Mouse (Mus musculus) frontal cortex, postnatal 25 days (tissue): ENCODE measurements around the gene Bcr.

Experiments
- DNase-seq, 2 experiments: peaks; one replicate each; pipeline ENCODE4 v3.0.0; 2022; ENCODE audit warnings: low spot score in 2 of 2

The Bcr gene

GRCm38 (mm10) chr10:75176494-75176893 is 116.1 kb downstream of the Bcr start:
- DNase-seq, result no peak

- DNase-seq, result no peak
Observed at GRCm38 (mm10) chr10:75178911-75179310, 118.5 kb downstream of the Bcr start.

- peak; percentile 59 to 67 for DNase-seq
Observed at GRCm38 (mm10) chr10:75182151-75182774, 121.9 kb downstream of the Bcr start.

GRCm38 (mm10) chr10:75184826-75185225 is 124.4 kb downstream of the Bcr start:
- DNase-seq, result no peak

DNA sequence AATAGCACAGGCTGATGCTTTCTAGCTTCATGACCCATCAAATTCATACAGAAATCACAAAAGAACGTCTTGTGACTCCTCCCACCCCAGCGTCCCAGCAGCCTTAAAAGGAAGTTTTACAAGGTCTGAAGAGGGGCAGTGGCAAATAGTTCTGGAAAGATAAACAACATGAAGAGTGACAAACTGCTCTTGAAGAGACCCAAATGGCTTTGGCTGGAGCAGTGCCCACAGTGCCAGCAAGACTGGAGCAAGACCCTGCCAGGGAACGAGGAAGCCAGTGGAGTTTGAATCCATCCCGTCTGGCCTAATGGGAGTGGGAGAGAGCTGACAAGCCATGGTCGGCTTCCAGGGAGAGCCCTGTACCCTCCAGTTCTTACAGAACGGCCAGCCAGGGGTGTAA is 126.2 kb downstream of the Bcr start:
- DNase-seq, result no peak

DNA sequence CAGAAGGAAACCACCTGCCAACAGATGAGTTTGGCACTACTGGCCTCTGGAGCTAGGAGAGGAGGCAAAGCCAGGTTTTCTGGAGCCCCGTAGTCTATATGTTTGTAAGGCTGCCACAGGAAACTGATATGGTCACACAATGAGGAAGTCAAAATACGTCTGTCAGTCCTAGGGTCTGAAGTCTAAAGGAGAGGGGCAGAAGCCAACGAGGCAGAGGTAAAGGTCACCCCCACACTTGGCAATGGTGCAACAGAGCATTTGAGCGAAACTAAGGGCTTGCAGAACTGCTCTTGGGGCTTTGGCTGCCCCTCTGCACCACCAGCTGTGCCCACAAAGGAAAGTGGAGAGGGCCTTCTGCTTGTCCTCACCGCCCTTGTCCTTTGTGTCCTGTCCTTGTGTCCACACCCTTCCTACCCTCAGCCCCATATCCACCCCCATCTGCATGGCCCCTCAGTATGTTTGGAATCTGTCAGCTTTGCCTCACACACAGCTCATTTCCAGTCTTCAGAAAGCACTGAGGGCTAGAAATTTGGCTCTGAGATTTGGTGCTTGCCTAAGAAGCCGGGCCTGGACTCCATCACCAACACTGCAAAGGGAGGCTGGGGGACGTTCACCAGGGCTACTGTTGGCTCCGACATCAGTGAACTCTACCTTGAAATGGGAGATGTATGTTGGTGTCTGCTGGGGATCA is 127.1 kb downstream of the Bcr start:
- DNase-seq, result no peak

GRCm38 (mm10) chr10:75191647-75192046 is 131.3 kb downstream of the Bcr start:
- no peak for DNase-seq

DNA sequence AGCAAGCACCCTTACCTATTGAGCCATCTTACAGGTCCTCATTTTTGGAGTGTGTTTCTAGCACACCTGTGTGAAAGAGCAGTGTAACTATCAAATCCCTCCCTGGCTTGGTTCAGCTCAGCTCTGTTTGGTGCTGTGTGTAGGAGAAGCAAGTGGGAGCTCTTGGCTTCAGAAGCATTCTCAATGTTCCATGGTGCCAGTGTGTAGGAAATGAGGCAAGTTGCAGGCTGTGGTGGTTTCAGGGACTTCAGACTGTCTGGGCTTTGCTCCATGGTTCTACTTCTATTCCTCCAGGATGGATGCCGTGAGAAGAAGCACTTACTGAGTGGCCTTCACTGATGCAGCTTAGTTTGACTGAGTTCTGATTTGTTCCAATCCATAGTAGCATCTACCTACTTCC is 137.4 kb downstream of the Bcr start:
- no peak for DNase-seq

DNA sequence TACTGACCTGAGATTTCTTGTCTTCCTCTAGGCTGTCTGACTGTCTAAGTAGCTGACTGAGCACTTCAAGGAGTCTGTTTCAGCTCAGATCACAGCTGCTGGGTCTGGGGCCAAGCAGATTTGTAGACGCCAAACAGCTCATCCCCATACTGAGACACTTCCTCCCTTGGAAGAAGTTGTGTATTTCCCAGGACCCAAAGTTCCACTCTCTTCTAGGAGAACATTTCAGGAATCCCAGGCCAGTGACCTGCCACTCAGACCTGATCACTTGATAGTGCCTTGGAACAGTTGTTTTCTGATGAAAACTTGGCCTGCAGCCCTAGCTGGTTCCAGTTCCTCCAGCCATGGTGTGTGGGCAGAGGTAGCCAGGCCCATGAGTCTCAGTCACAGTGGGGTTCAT is 140.3 kb downstream of the Bcr start:
- DNase-seq, result no peak

- DNase-seq, result no peak
Observed at GRCm38 (mm10) chr10:75206192-75206591, 145.8 kb downstream of the Bcr start.

- DNase-seq, result no peak
Observed at GRCm38 (mm10) chr10:75210841-75211240, 150.4 kb downstream of the Bcr start.

- peak; percentile 77 to 90 for DNase-seq
Observed at GRCm38 (mm10) chr10:75211807-75212645, 151.6 kb downstream of the Bcr start, which contains the start of gene Specc1l. Gene Specc1l (plus strand): TSS chr10:75212073.

- peak in 1 of 2 experiments; percentile 17 for DNase-seq
Observed at GRCm38 (mm10) chr10:75212981-75213380, 152.6 kb downstream of the Bcr start.

DNA sequence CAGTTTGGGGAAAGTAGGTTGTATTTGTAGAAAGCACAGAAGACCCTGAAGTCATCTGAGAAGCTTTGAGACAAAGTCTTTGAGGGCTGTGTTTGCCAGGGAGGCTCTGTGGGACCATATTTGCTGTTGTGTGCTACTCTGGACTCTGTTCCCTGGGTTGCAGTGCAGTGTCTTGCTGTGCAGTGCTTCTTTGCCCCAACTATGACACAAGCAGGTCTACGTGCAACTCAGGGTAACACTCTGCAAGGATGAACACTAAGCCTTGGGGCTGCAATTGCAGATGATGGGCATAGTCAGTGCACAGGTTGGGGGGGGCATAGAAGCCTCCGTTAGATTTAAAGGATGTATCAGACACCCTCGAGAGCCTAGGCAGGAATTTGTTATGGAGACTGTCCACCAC is 160.3 kb downstream of the Bcr start:
- no peak for DNase-seq

DNA sequence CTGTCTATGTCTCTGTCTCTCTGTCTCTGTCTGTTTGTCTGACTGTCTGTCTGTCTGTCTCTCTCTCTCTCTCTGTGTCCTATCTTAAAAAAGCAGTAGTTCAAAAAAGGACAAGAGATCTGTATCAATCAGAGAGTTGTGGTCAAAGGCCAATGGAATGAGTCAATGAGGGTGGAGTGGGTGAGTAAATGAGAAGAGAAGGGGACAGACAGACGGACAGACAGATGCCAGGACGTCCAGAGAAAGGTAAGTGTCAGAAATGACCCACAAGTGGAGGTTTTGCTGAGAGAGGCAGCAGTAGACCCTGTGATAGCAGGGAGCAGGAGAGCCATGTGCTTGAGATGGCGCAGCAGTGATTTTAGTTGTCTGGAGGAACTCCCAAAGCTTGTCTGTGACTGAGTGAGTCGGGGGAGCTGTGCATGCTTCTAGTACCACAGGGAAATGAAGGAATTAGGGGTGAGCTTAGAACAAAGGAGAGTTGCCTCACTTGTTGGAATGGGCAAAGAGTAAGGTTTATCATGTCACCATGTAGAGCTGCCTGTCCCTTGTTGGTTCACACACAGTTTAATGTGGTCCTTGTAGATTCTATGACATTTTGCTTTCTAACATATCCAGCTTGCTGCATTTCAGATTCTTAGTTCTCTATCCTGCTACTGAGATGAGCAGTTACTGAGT is 161.7 kb downstream of the Bcr start:
- no peak for DNase-seq

GRCm38 (mm10) chr10:75222611-75222998 is 162.2 kb downstream of the Bcr start:
- DNase-seq, result no peak

DNA sequence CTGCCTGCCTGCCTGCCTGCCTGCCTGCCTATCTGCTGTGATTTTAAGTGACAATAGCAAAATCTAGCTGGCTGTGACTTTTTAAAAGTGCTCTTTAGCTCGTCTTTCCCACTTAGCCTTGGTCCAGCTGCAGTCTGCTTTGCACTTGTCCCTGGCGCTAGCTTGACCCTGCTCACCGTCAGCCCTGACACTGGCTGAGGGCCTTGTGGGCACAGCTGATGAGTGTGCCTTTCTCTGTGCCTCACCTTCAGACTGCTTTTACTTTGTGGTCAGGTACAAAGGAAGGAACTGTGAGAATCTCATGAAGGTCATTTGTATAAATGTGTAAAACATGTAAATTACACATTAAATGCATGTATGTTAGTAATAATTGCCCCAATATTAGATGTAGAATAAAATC is 163.8 kb downstream of the Bcr start:
- DNase-seq, result no peak

GRCm38 (mm10) chr10:75224630-75225029 is 164.2 kb downstream of the Bcr start:
- no peak for DNase-seq

DNA sequence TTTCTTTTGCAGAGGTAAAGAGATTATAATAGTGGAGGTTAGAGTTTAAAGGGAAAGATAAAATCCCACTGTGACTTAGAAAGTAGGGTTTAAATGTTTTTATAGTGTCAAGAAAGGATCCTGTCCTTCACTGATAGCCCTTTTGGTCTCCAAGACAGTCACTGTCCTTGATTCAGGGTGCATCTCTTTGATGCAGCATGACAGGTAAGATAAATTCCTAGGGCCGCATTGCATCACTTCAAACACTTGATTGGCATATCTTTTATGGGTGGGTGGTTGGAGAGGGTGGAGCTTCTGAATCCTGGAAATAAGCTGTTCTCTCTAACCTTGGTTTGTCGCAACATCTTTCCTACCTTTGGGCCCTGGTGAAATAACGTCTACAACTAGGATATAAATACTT is 167.0 kb downstream of the Bcr start:
- DNase-seq, result no peak

DNA sequence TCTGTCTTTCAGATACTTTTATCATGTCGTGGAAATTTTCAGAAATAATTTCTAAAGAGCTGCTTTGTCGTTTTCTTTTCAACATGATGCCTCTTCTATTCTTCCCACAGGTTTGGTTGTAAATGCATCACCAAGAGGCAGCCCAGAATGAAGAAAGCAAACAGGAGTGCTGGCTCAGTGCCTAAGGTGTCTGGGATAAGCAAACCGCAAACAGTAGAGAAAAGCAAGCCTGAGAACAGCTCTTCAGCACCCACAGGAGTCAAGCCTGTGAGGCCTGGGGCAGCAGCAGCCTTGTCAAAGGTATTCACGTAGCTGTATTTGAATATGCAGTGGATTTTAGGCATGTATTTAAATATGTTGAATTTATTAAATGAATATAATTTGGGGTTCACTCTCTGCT is 170.2 kb downstream of the Bcr start:
- no peak for DNase-seq

DNA sequence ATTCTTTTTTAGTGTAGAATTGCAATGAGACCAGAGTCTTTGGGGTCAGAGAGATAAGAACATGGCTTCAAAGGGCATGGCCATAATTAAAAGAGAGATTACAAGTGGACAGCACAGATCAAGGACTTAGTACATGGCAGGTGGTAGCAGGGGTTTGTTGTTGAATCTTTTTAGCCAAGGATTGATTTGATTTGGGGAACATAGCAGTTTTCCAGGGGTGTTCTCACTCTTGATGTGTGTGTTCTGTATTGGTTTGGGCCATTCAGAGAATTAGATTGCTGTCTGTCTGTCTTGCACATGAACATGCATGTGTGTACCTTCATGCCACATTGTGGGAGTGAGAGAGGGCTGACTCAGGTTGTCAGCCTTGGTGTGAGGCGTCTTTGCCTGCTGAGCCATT is 171.5 kb downstream of the Bcr start:
- no peak for DNase-seq

GRCm38 (mm10) chr10:75232612-75233155 is 172.3 kb downstream of the Bcr start:
- no peak for DNase-seq
